Mouse (Mus musculus) hindbrain, embryonic 12.5 days (tissue): ENCODE results near the gene Eapp. TPM values are rescaled to one million over a fixed set of nuclear protein-coding genes. Genes with fewer than 3 reads are reported as not detected.
"Not testable (repeated sequence)": the region's sequence is repeated elsewhere in the genome, so short reads cannot be mapped to it uniquely, and the experiment has no call there.

Experiments
- ATAC-seq: fragments of 200-750 bp; cut with Nextera tagmentation; 2 replicates; pipeline ENCODE4 v1.8.0; 2017; ENCODE audit warnings: moderate TSS enrichment; ENCODE audit not compliant: low FRiP score
- H3K27ac ChIP-seq: fragments of 300-500 bp; sonication (generic); 2 replicates; pipeline ENCODE4 v1.5.1; 2016; ENCODE audit warnings: mild to moderate bottlenecking
- H3K27me3 ChIP-seq: fragments of 300-500 bp; sonication (generic); 2 replicates; pipeline ENCODE4 v1.6.1; 2016; ENCODE audit warnings: mild to moderate bottlenecking
- H3K36me3 ChIP-seq: fragments of 300-500 bp; sonication (generic); 2 replicates; pipeline ENCODE4 v1.6.1; 2016; ENCODE audit warnings: mild to moderate bottlenecking
- H3K4me1 ChIP-seq: fragments of 300-500 bp; sonication (generic); 2 replicates; pipeline ENCODE4 v1.6.1; 2016
- H3K4me2 ChIP-seq: fragments of 300-500 bp; sonication (generic); replicated peaks from 2 replicates; pipeline ENCODE4 v1.6.1; 2016; ENCODE audit warnings: mild to moderate bottlenecking
- H3K4me3 ChIP-seq: fragments of 300-500 bp; sonication (generic); 2 replicates; pipeline ENCODE4 v1.5.1; 2016; ENCODE audit warnings: mild to moderate bottlenecking
- H3K9ac ChIP-seq: fragments of 300-500 bp; sonication (generic); 2 replicates; pipeline ENCODE4 v1.6.1; 2016; ENCODE audit warnings: mild to moderate bottlenecking, moderate library complexity
- H3K9me3 ChIP-seq: fragments of 300-500 bp; sonication (generic); replicated peaks from 2 replicates; pipeline ENCODE4 v1.6.1; 2016; ENCODE audit warnings: mild to moderate bottlenecking
- WGBS: fragments of 180-500 bp; shearing (Covaris S2); methylation state at CpG from one replicate; pipeline ENCODE4 v1.1.7; 2016; 5-methylcytosine and 5-hydroxymethylcytosine counted together
- polyA plus RNA-seq: library from polyadenylated mRNA; unstranded; fragments of >200 nt; fragmentation: Nextera tagmentation; extraction: Ambion mirVana; gene quantifications from 2 replicates; pipeline ENCODE4 v1.2.1, GENCODE M21; 2016

Gene Eapp
- polyA plus RNA-seq, 1 experiment from 2014 or later = 85.3 TPM

GRCm38 (mm10) chr12:54668141-54668540, 27.6 kb downstream of the Eapp start:
- no peak for ATAC-seq
- 95% methylated on average over 1 of the region's 1 CpGs for WGBS

GRCm38 (mm10) chr12:54665526-54665925, 30.2 kb downstream of the Eapp start:
- H3K27ac ChIP-seq = no peak overlapping the region
- peaks cover 7% of the 10 kb centered on the region for H3K36me3 ChIP-seq
- ATAC-seq = no peak
- no peak overlapping the region for H3K4me2 ChIP-seq
- H3K9ac ChIP-seq = no peak overlapping the region
- H3K27me3 ChIP-seq = no peaks in the 10 kb centered on the region
- H3K9me3 ChIP-seq = no peaks in the 10 kb centered on the region
- no peak overlapping the region for H3K4me3 ChIP-seq
- H3K4me1 ChIP-seq = no peaks in the 10 kb centered on the region
- WGBS = 82% methylated on average over 6 of the region's 6 CpGs

More at GRCm38 (mm10) chr12:54668141-54668540, 27.6 kb downstream of the Eapp start:
- Histone ChIP-seq H3K27me3 (no peaks in the 10 kb centered on the region), H3K4me1 (no peaks in the 10 kb centered on the region), H3K4me3 (no peak overlapping the region), H3K4me2 (no peak overlapping the region), H3K36me3 (peaks cover 23% of the 10 kb centered on the region), H3K9ac (no peak overlapping the region), H3K9me3 (no peaks in the 10 kb centered on the region), H3K27ac (no peak overlapping the region)

GRCm38 (mm10) chr12:54661470-54661869, 34.2 kb downstream of the Eapp start:
- not testable (repeated sequence) for H3K9ac ChIP-seq, H3K4me3 ChIP-seq, H3K9me3 ChIP-seq, H3K4me2 ChIP-seq, ATAC-seq, H3K36me3 ChIP-seq, H3K27me3 ChIP-seq, H3K4me1 ChIP-seq, H3K27ac ChIP-seq
- 75% methylated on average over 5 of the region's 5 CpGs for WGBS

GRCm38 (mm10) chr12:54659901-54660300, 35.8 kb downstream of the Eapp start:
- Histone ChIP-seq H3K4me1 (peaks cover 6% of the 10 kb centered on the region), H3K4me3 (no peak overlapping the region), H3K27ac (no peak overlapping the region), H3K9me3 (no peaks in the 10 kb centered on the region), H3K36me3 (no peaks in the 10 kb centered on the region), H3K9ac (no peak overlapping the region), H3K4me2 (no peak overlapping the region), H3K27me3 (no peaks in the 10 kb centered on the region)
- no peak for ATAC-seq
- WGBS = 90% methylated on average over 3 of the region's 3 CpGs

- ATAC-seq = no peak
- H3K27ac ChIP-seq = no peak overlapping the region
- no peak overlapping the region for H3K4me2 ChIP-seq
- no peaks in the 10 kb centered on the region for H3K27me3 ChIP-seq
- no peak overlapping the region for H3K4me3 ChIP-seq
- H3K9ac ChIP-seq = no peak overlapping the region
- 76% methylated on average over 7 of the region's 7 CpGs for WGBS
- no peaks in the 10 kb centered on the region for H3K9me3 ChIP-seq
- H3K36me3 ChIP-seq = no peaks in the 10 kb centered on the region
- H3K4me1 ChIP-seq = peaks cover 18% of the 10 kb centered on the region
These were observed 37.1 kb downstream of the Eapp start for GRCm38 (mm10) chr12:54658425-54659092.

GRCm38 (mm10) chr12:54657951-54658350, 37.7 kb downstream of the Eapp start:
- Histone ChIP-seq H3K27ac (no peak overlapping the region), H3K27me3 (no peaks in the 10 kb centered on the region), H3K9ac (no peak overlapping the region), H3K36me3 (no peaks in the 10 kb centered on the region), H3K4me1 (peaks cover 18% of the 10 kb centered on the region), H3K4me2 (no peak overlapping the region), H3K9me3 (no peaks in the 10 kb centered on the region), H3K4me3 (no peak overlapping the region)
- no peak for ATAC-seq
- 97% methylated on average over 5 of the region's 5 CpGs for WGBS

GRCm38 (mm10) chr12:54657226-54657625, 38.5 kb downstream of the Eapp start:
- Histone ChIP-seq H3K27me3 (no peaks in the 10 kb centered on the region), H3K9me3 (no peaks in the 10 kb centered on the region), H3K4me3 (no peak overlapping the region), H3K4me1 (peaks cover 22% of the 10 kb centered on the region), H3K4me2 (peak overlapping the region; percentile 76), H3K36me3 (no peaks in the 10 kb centered on the region), H3K27ac (no peak overlapping the region), H3K9ac (no peak overlapping the region)
- 67% methylated on average over 2 of the region's 2 CpGs for WGBS
- ATAC-seq = no peak

- H3K4me3 ChIP-seq = peak within 1 kb of the TSS; percentile 68
- WGBS = 8% methylated on average over 53 of the region's 53 CpGs
- H3K9ac ChIP-seq = peak within 1 kb of the TSS; percentile 77
- H3K9me3 ChIP-seq = no peaks in the 10 kb centered on the region
- peak within 1 kb of the TSS; percentile 86 for H3K27ac ChIP-seq
- H3K27me3 ChIP-seq = no peaks in the 10 kb centered on the region
- peaks cover 27% of the 10 kb centered on the region for H3K4me1 ChIP-seq
- peak within 1 kb of the TSS; percentile 76 for H3K4me2 ChIP-seq
- ATAC-seq = peak; percentile 99
- H3K36me3 ChIP-seq = no peaks in the 10 kb centered on the region
These were observed 39.1 kb downstream of the Eapp start, which contains the start of gene Sptssa for GRCm38 (mm10) chr12:54656396-54657171. Gene Sptssa (minus strand): TSS chr12:54656573.

- no peaks in the 10 kb centered on the region for H3K36me3 ChIP-seq
- H3K9ac ChIP-seq = peak overlapping the region; percentile 77
- peak overlapping the region; percentile 86 for H3K27ac ChIP-seq
- no peaks in the 10 kb centered on the region for H3K9me3 ChIP-seq
- WGBS = under 1% methylated on average over 22 of the region's 22 CpGs
- peak overlapping the region; percentile 68 for H3K4me3 ChIP-seq
- no peaks in the 10 kb centered on the region for H3K27me3 ChIP-seq
- H3K4me1 ChIP-seq = peaks cover 27% of the 10 kb centered on the region
- ATAC-seq = no peak; the same call in 1 of the 2 replicates
- peak overlapping the region; percentile 76 for H3K4me2 ChIP-seq
These were observed 39.7 kb downstream of the Eapp start for GRCm38 (mm10) chr12:54656039-54656395.

GRCm38 (mm10) chr12:54655292-54656038, 40.2 kb downstream of the Eapp start:
- no peak for ATAC-seq
- Histone ChIP-seq H3K9ac (peak overlapping the region; percentile 77), H3K4me2 (peak overlapping the region; percentile 76), H3K36me3 (no peaks in the 10 kb centered on the region), H3K9me3 (no peaks in the 10 kb centered on the region), H3K27me3 (no peaks in the 10 kb centered on the region), H3K4me3 (peak overlapping the region; percentile 68), H3K27ac (peak overlapping the region; percentile 86), H3K4me1 (peaks cover 27% of the 10 kb centered on the region)
- WGBS = 29% methylated on average over 16 of the region's 16 CpGs

GRCm38 (mm10) chr12:54654741-54655140, 41.0 kb downstream of the Eapp start:
- H3K4me2 ChIP-seq = peak overlapping the region; percentile 76
- H3K9ac ChIP-seq = no peak overlapping the region
- H3K9me3 ChIP-seq = no peaks in the 10 kb centered on the region
- H3K36me3 ChIP-seq = peaks cover 5% of the 10 kb centered on the region; the same call in 1 of the 2 replicates
- ATAC-seq = no peak
- 92% methylated on average over 1 of the region's 1 CpGs for WGBS
- no peaks in the 10 kb centered on the region for H3K27me3 ChIP-seq
- H3K27ac ChIP-seq = no peak overlapping the region
- peaks cover 27% of the 10 kb centered on the region for H3K4me1 ChIP-seq
- peak overlapping the region; percentile 7; the same call in 1 of the 2 replicates for H3K4me3 ChIP-seq

GRCm38 (mm10) chr12:54654141-54654540, 41.6 kb downstream of the Eapp start:
- no peak overlapping the region for H3K27ac ChIP-seq
- peaks cover 27% of the 10 kb centered on the region for H3K4me1 ChIP-seq
- H3K4me2 ChIP-seq = peak overlapping the region; percentile 76; the same call in 1 of the 2 replicates
- H3K4me3 ChIP-seq = no peak overlapping the region
- no peak overlapping the region for H3K9ac ChIP-seq
- no peak for ATAC-seq
- H3K9me3 ChIP-seq = no peaks in the 10 kb centered on the region
- WGBS = 79% methylated on average over 4 of the region's 4 CpGs
- H3K27me3 ChIP-seq = no peaks in the 10 kb centered on the region
- H3K36me3 ChIP-seq = peaks cover 5% of the 10 kb centered on the region; the same call in 1 of the 2 replicates
